Mouse (Mus musculus) limb, embryonic 12.5 days (tissue): Measurements from ENCODE around the gene Amt. TPM values are rescaled to one million over a fixed set of nuclear protein-coding genes. Genes with fewer than 3 reads are reported as not detected.
"Not testable (repeated sequence)": the region's sequence is repeated elsewhere in the genome, so short reads cannot be mapped to it uniquely, and the experiment has no call there.

Experiments
- ATAC-seq: fragments of 200-750 bp; cut with Nextera tagmentation; 2 replicates; pipeline ENCODE4 v1.8.0; 2017; ENCODE audit warnings: low read depth, moderate TSS enrichment; ENCODE audit not compliant: insufficient number of reproducible peaks, insufficient read depth, low FRiP score, low TSS enrichment
- H3K27ac ChIP-seq: fragments of 300-500 bp; sonication (generic); 2 replicates; pipeline ENCODE4 v1.5.1; 2016; ENCODE audit warnings: mild to moderate bottlenecking, moderate library complexity
- H3K27me3 ChIP-seq: fragments of 300-500 bp; sonication (generic); 2 replicates; pipeline ENCODE4 v1.6.1; 2016; ENCODE audit warnings: mild to moderate bottlenecking, moderate library complexity
- H3K36me3 ChIP-seq: fragments of 300-500 bp; sonication (generic); 2 replicates; pipeline ENCODE4 v1.6.1; 2016; ENCODE audit warnings: mild to moderate bottlenecking, moderate library complexity
- H3K4me1 ChIP-seq: fragments of 300-500 bp; sonication (generic); replicated peaks from 2 replicates; pipeline ENCODE4 v1.6.1; 2016
- H3K4me2 ChIP-seq: fragments of 300-500 bp; sonication (generic); 2 replicates; pipeline ENCODE4 v1.6.1; 2016; ENCODE audit warnings: mild to moderate bottlenecking, moderate library complexity
- H3K4me3 ChIP-seq: fragments of 300-500 bp; sonication (generic); replicated peaks from 2 replicates; pipeline ENCODE4 v1.5.1; 2016; ENCODE audit warnings: mild to moderate bottlenecking
- H3K9ac ChIP-seq: fragments of 300-500 bp; sonication (generic); replicated peaks from 2 replicates; pipeline ENCODE4 v1.6.1; 2016; ENCODE audit warnings: mild to moderate bottlenecking, moderate library complexity
- H3K9me3 ChIP-seq: fragments of 300-500 bp; sonication (generic); 2 replicates; pipeline ENCODE4 v1.6.1; 2016; ENCODE audit warnings: mild to moderate bottlenecking, moderate library complexity
- WGBS: fragments of 180-500 bp; shearing (Covaris S2); methylation state at CpG from one replicate; pipeline ENCODE4 v1.1.7; 2016; 5-methylcytosine and 5-hydroxymethylcytosine counted together
- polyA plus RNA-seq: library from polyadenylated mRNA; unstranded; fragments of >200 nt; fragmentation: Nextera tagmentation; extraction: Ambion mirVana; gene quantifications from 2 replicates; pipeline ENCODE4 v1.2.1, GENCODE M21; 2016

The Amt gene
- polyA plus RNA-seq, 1 experiment from 2014 or later, result 17.0 TPM

DNA sequence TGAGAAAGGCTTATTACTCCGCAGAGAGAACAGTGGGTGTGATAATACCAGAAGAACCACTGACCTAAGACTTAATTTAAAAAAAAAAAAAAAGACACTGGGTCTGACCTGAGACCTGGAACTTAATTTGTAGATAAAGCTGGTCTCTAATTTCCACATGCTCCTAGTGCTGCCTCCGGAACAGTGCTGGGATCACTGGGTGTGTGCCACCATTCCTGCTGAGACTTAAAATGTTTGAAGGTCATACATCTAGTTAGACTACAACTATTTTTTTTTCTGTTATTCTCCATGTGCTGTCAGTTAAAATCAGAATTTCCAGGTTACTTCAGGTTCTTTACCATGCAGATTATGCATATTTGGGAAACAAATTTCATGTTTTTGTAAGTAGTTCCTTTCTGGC is 11.5 kb downstream of the Amt start:
- Histone ChIP-seq H3K27ac (no peak overlapping the region), H3K4me1 (peaks cover 33% of the 10 kb centered on the region), H3K4me2 (peak overlapping the region; percentile 84), H3K36me3 (peaks cover 8% of the 10 kb centered on the region), H3K4me3 (peak overlapping the region; percentile 90), H3K9ac (peak overlapping the region; percentile 31; the same call in 1 of the 2 replicates), H3K27me3 (no peaks in the 10 kb centered on the region), H3K9me3 (no peaks in the 10 kb centered on the region)
- 86% methylated on average over 2 of the region's 2 CpGs for WGBS
- ATAC-seq, result no peak

DNA sequence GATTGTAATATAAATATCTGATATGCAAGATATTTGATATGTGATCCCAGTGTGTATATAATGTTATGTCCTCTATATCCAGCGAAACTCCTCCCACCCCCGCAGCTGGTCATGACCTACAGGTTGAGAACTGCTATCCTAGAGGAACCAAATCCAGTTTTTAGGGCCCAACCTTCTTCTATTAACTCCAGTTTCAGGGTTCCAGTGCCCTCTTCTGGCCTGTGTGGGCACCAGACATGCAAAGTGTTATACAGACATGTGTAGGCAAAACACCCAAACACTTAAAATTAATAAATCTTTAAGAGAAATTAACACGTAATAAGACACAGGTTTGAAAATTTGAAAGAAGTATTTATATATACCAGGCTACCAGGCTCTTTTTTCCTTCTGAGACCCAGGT is 20.9 kb downstream of the Amt start:
- Histone ChIP-seq H3K27me3 (no peaks in the 10 kb centered on the region), H3K4me2 (no peak overlapping the region), H3K27ac (no peak overlapping the region), H3K36me3 (peaks cover 57% of the 10 kb centered on the region), H3K4me1 (no peaks in the 10 kb centered on the region), H3K9ac (no peak overlapping the region), H3K4me3 (no peak overlapping the region), H3K9me3 (no peaks in the 10 kb centered on the region)
- WGBS, result 95% methylated on average over 3 of the region's 3 CpGs
- no peak for ATAC-seq

DNA sequence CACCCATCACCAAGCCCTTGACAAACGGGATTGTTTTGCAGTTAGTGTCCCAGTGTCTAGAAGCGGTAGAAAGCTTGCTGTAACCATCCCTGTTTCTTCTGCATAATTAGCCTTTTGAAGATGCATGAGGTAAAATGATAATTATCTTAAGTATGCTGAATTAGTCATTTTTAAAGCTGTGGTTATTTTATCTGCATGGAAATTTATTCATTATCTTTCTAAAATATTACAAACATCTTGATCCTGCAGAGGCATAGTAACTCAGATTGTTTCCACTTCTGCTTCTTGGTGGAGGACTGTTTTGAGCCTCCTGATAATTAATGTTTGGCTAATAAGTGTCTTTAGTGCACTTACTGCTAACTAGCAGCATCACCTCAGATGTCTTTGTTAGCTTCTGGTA is 21.8 kb downstream of the Amt start:
- H3K9me3 ChIP-seq, result no peaks in the 10 kb centered on the region
- no peak overlapping the region for H3K4me2 ChIP-seq
- no peaks in the 10 kb centered on the region for H3K27me3 ChIP-seq
- no peak overlapping the region for H3K9ac ChIP-seq
- no peaks in the 10 kb centered on the region for H3K4me1 ChIP-seq
- peaks cover 59% of the 10 kb centered on the region for H3K36me3 ChIP-seq
- no peak for ATAC-seq
- no peak overlapping the region for H3K27ac ChIP-seq
- H3K4me3 ChIP-seq, result no peak overlapping the region
- WGBS, result 91% methylated on average over 2 of the region's 2 CpGs

DNA sequence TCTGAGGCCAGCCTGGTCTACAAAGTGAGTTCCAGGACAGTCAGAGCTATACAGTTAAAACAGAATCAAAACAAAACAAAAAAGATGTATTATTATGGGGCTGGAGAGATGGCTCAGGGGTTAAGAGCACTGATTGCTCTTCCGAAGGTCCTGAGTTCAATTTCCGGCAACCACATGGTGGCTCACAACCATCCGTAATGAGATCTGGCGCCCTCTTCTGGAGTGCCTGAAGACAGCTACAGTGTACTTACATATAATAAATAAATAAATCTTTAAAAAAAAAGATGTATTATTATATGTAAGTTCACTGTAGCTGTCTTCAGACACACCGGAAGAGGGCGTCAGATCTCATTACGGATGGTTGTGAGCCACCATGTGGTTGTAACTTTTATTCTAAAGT is 25.4 kb downstream of the Amt start:
- not testable (repeated sequence) for H3K9me3 ChIP-seq, H3K4me2 ChIP-seq, H3K4me3 ChIP-seq, H3K9ac ChIP-seq, H3K27me3 ChIP-seq, ATAC-seq, H3K4me1 ChIP-seq, H3K27ac ChIP-seq
- WGBS, result 89% methylated on average over 7 of the region's 7 CpGs
- H3K36me3 ChIP-seq, result peaks cover 59% of the 10 kb centered on the region

DNA sequence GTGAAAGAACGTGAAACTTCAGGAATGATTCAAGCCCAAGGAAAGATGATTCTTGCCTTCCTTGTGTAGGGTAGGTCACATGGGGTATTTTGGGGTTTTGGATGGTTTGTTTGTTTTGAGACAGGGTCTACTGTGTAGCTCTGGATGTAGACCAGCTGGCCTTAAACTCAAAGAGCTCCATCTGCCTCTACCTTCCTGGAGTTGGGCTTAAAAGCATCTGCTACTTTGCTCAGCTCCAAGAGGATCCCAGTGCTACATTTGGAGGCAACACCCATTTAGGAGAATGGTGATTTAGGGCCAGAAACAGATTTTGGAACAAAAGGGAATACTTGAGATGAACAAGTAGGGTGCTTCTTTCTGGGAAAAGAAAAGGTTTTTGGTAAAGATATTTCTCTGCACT is 28.1 kb downstream of the Amt start:
- peaks cover 71% of the 10 kb centered on the region for H3K36me3 ChIP-seq
- WGBS, result 95% methylated on average over 1 of the region's 1 CpGs
- no peak for ATAC-seq

DNA sequence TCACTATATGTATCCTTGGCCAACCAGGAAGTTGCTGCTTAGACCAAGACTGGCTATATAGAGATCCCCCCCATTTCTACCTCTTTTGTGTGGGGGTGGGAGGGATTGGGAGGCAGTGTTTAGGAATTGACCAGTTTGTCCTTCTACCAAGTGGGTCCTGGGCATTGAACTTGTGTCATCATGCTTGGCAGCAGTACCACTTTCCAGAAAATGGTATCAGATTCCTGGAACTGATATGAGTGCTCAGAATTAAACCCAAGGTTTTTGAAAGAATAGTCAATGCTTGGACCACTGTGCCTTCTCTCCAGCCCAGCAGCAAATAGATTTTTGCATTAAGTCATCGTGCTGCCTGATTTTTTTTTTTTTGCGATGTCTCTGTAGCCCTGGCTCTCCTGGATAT is 29.2 kb downstream of the Amt start:
- no peaks in the 10 kb centered on the region for H3K27me3 ChIP-seq
- no peak overlapping the region for H3K4me2 ChIP-seq
- H3K9me3 ChIP-seq, result no peaks in the 10 kb centered on the region
- no peak overlapping the region for H3K9ac ChIP-seq
- no peak for ATAC-seq
- WGBS, result 92% methylated on average over 2 of the region's 2 CpGs
- H3K4me1 ChIP-seq, result no peaks in the 10 kb centered on the region
- no peak overlapping the region for H3K4me3 ChIP-seq
- no peak overlapping the region for H3K27ac ChIP-seq
- peaks cover 70% of the 10 kb centered on the region for H3K36me3 ChIP-seq

More for the DNA sequence above, 28.1 kb downstream of the Amt start:
- no peaks in the 10 kb centered on the region for H3K9me3 ChIP-seq
- H3K4me3 ChIP-seq, result no peak overlapping the region
- no peak overlapping the region for H3K4me2 ChIP-seq
- H3K27me3 ChIP-seq, result no peaks in the 10 kb centered on the region
- no peak overlapping the region for H3K27ac ChIP-seq
- H3K4me1 ChIP-seq, result no peaks in the 10 kb centered on the region
- H3K9ac ChIP-seq, result no peak overlapping the region

DNA sequence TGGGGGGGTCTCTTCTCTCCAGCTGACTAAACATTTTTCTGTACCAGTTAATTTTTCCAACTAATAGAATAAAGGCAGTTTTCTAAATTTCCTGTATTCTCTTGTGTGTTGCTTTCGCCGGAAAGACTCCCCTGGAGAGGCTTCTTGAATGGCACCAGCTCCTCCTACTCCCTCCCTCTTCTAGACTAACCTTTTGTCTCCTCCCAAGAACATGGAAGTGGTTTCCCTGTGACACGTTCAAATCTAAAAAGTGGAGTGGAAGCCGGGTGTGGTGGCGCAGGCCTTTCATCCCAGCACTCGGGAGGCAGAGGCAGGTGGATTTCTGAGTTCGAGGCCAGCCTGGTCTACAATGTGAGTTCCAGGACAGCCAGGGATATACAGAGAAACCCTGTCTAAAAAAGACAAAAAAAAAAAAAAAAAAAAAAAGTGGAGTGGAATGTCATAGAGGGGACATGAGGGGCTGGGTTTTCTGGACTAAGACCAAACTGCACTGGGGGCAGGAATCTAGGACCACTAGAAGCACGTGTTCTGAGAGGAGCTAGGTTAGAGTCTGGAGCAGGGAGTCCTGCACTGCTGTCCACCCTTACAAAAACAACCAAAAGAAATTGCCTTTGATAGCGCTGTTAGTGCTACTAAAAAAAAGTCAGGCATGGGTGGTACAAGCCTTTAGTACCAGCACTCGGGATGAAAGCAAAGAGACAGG is 41.3 kb downstream of the Amt start:
- no peaks in the 10 kb centered on the region for H3K27me3 ChIP-seq
- H3K4me1 ChIP-seq, result peaks cover 24% of the 10 kb centered on the region
- 0 out of 2 replicates have a peak overlapping the region, but pooled peaks have one; percentile 81 for H3K4me3 ChIP-seq
- 74% methylated on average over 10 of the region's 10 CpGs for WGBS
- ATAC-seq, result no peak
- no peaks in the 10 kb centered on the region for H3K9me3 ChIP-seq
- peak overlapping the region; percentile 85 for H3K4me2 ChIP-seq
- no peak overlapping the region for H3K9ac ChIP-seq
- peaks cover 35% of the 10 kb centered on the region for H3K36me3 ChIP-seq
- H3K27ac ChIP-seq, result peak overlapping the region; percentile 97

DNA sequence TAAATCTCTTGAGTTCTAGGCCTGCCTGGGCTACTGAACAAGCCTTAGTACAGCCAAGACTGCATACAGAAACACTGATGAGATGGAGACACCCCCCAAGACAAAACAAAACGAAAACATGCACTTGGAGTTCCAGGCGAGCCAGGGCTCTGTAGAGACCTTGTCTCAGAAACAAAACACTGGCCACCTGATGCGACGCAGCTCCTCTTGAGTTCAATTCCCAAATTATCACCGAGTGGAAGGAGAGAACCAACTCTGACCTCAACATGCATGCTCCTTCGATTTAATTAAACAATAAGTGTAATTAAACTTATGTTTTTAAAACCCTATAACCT is 41.9 kb downstream of the Amt start:
- H3K9ac ChIP-seq, result peak overlapping the region; percentile 91
- no peaks in the 10 kb centered on the region for H3K27me3 ChIP-seq
- 26% methylated on average over 6 of the region's 6 CpGs for WGBS
- peaks cover 24% of the 10 kb centered on the region for H3K4me1 ChIP-seq
- peaks cover 31% of the 10 kb centered on the region for H3K36me3 ChIP-seq
- H3K4me3 ChIP-seq, result peak overlapping the region; percentile 81
- H3K4me2 ChIP-seq, result peak overlapping the region; percentile 85
- H3K27ac ChIP-seq, result peak overlapping the region; percentile 97
- ATAC-seq, result peak; percentile 10; the same call in 1 of the 2 replicates
- H3K9me3 ChIP-seq, result no peaks in the 10 kb centered on the region

DNA sequence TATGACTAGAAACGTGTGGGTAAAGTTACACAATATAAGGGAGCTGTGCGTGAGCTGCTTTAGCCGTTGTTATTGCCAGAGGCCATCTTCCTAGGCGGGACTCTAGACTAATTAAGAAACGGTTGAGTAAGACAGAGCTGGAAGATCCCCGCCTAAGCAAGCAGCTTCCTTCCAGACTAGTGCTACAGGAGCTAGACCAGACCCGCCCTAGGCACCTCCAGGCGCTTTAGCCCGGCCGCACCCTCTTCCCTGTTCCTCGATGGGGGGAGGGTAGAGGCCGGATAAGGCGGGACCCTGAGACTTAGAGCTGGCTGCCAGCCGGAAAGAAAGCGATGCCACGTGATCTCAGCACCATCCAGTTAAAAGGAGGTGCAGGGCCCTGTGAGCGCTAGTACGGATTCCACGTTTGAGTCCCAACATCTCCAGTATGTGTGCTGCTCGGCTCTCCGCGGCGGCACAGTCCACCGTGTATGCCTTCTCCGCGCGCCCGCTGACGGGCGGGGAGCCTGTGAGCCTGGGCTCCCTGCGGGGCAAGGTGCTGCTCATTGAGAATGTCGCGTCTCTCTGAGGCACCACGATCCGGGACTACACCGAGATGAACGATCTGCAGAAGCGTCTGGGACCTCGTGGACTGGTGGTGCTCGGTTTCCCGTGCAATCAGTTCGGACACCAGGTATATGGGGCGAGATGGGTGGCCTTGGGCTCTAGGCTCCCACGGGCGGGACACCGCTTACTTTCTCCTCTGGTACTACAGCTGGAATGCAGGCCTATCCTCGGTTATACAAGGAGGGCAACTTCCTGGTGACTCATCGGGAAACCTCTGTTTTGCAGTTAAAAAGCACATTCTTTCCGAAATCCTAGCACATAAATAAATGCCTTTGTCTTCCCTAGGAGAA is 42.5 kb downstream of the Amt start, which contains the start of gene Gpx1:
Gene Gpx1 (plus strand): TSS at position 18 of the 896 bp plus-strand sequence.
- under 1% methylated on average over 49 of the region's 49 CpGs for WGBS
- Histone ChIP-seq H3K4me1 (peaks cover 24% of the 10 kb centered on the region), H3K9ac (peak within 1 kb of the TSS; percentile 91), H3K27me3 (no peaks in the 10 kb centered on the region), H3K4me2 (peak within 1 kb of the TSS; percentile 85), H3K27ac (peak within 1 kb of the TSS; percentile 97), H3K36me3 (peaks cover 25% of the 10 kb centered on the region), H3K4me3 (peak within 1 kb of the TSS; percentile 81), H3K9me3 (no peaks in the 10 kb centered on the region)
- ATAC-seq, result peak; percentile 95

DNA sequence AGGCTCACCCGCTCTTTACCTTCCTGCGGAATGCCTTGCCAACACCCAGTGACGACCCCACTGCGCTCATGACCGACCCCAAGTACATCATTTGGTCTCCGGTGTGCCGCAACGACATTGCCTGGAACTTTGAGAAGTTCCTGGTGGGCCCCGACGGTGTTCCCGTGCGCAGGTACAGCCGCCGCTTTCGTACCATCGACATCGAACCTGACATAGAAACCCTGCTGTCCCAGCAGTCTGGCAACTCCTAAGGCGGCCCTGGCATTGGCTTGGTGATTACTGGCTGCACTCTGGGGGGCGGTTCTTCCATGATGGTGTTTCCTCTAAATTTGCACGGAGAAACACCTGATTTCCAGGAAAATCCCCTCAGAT is 43.2 kb downstream of the Amt start:
- Histone ChIP-seq H3K4me2 (peak overlapping the region; percentile 85), H3K27me3 (no peaks in the 10 kb centered on the region), H3K36me3 (peaks cover 18% of the 10 kb centered on the region), H3K9me3 (no peaks in the 10 kb centered on the region), H3K27ac (peak overlapping the region; percentile 97), H3K9ac (peak overlapping the region; percentile 91), H3K4me3 (peak overlapping the region; percentile 81), H3K4me1 (peaks cover 24% of the 10 kb centered on the region)
- ATAC-seq, result no peak
- 13% methylated on average over 20 of the region's 20 CpGs for WGBS

DNA sequence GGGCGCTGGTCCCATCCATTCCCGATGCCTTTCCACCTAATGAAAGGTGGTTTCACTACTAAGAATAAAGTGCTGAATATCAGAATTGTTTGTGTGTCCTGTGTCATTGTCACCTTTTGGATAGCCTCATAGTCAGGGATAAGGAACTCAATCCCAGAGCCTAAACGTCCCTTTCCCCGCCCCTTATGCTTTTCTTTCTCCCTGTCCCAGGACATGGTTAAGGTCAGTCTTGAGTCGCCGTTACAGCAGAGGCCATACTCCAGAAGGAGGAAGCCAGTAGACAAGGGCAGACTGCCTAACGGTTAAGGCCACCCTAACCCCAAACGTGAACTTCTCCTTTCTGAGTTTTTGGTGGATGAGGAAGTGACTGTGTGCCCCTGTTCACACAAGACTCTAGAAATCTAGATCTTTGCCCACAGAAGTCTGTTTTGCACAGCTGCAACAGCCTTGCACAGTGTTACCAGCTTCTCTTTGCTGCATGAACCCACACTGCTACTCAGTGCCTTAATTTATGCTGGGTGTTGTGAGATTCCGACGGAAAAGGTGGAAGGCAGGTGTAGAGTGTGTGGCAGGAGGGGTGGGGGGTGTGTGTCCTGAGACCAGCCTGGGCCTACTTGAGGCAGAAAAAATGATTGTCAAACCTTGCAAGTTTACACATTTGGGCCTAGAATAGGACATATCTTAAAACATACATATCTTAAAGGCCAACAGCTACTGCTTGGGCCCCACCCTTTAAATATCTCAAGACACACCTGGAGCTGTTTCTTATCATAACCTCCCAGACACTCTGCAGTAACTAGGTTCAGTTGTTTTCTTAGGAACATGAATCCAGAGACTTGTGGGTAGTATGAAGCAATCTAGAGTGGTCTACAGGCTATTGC is 43.8 kb downstream of the Amt start:
- Histone ChIP-seq H3K4me2 (peak overlapping the region; percentile 85), H3K9me3 (no peaks in the 10 kb centered on the region), H3K4me3 (peak overlapping the region; percentile 81), H3K27ac (peak overlapping the region; percentile 97), H3K27me3 (no peaks in the 10 kb centered on the region), H3K4me1 (peaks cover 24% of the 10 kb centered on the region), H3K36me3 (peaks cover 11% of the 10 kb centered on the region), H3K9ac (peak overlapping the region; percentile 91)
- ATAC-seq, result no peak
- 62% methylated on average over 10 of the region's 10 CpGs for WGBS
